Mouse (Mus musculus): ENCODE results near the gene Tgfbr3.

The Tgfbr3 gene

DNA sequence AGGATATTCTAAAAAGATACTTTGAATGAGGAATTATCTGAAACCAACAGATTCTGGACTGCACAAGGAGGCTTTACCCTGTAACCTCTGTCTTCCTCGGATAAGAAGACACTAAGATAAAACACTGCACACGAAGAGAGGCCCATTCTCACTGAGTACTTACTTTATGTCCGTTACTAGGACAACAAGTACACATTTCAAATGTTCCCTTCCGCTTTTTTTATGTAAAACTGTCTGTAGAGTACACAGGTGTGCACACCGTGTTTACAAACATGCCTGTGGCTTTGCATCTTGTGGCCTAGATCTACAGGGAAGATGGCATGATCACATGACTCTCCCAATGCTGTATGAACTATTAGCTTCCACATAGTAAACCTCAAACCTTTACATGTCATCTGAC lies 146.6 kb downstream of the Tgfbr3 start:
- no peak for DNase-seq

- DNase-seq: no peak
These were observed 148.1 kb downstream of the Tgfbr3 start for GRCm38 (mm10) chr5:107141375-107141774.

DNA sequence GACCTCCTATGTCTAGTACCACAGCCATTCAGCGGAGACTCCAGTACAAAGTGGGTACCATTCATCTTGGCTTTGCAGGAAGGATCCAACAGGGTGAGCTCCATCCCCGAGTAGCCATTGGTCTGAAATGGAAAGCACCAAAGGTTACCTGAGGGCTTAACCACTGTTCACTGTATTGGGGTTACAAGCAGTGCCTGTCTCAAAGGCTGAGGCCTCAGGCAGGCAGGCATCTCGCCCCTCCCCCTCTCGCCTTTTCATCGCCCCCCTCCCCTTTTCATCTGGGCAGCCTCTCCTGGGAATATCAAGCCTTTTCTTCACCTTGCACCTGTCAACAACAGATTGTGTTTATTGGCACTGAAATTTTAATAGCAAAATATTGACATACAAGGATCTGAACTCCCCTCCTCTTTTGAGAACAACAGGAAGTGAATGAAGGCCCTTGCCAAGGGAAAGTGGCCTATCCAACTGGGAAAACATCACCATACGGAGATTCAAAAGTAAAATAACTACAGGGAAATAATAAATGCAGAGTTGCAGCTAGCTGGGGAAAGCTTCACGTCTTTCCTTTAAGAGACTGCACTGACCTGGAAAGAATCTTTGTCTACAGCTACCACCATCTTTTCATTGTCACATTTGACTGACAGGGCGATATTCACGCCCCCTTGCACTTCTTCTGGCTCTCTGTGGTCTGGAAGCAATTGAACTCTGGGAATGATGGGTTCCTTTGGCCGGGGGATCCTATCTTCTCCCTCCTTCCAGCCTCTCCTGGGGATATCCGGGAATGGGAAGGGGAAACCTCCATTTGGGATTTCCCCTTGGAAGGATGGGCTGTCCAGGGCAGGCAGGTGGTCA lies 149.4 kb downstream of the Tgfbr3 start:
- DNase-seq: no peak

DNA sequence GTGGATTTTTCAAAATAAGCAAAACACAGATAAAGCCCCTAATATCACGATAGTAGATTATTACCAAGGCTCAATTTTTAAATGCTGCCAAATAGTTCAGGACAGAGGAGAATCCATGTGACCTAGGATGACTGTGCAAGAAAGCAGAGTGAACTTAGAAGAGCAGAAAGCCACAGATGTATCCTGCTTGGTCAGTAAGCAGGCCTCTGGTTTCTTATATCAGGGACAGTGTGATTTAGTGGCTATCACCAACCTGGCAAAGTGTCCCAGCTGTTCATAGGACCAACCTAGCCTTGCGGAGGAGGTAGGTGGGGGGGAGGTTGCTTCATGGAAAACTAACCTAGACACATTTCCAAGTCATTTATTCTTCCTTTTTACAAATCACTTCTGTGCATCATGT lies 156.1 kb downstream of the Tgfbr3 start:
- no peak for DNase-seq

DNA sequence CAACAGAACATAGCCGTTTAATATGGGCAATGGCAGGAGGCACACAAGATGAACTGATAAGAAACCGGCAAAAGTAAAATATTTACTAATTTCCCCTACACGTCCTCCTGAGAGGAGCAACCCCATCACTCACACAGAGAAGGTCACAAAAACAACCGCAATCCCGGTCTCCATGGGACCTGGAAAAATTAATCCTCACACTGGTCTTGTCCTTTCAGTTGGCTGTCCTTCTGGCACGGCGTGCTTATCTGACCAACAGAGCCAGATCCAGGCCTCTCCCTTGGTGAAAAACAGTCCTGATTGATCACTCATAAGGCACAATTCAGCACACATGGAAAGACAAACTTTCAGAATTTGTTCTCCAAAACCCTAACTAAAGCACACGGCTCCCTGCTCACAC lies 157.2 kb downstream of the Tgfbr3 start:
- DNase-seq: no peak

DNA sequence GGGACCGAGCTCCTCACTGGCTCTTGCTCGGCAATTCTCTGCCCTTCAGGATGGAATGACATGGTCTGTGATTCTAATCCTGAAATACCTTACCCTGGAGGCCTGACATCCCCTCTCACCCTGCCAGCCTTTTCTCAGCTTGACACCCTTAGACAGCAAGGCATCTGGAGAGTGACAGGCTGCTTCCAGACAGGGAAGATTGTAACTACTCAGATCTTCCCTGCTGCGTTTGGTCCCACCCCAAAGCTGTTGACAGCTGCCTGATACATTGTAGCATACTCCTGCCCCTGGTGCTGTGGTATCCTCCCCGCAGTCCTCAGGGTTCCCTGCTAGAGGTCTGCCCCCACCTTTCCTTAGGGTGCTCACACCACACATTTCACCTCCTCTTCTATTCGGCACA lies 160.1 kb downstream of the Tgfbr3 start:
- no peak for DNase-seq

GRCm38 (mm10) chr5:107126561-107126960 lies 162.9 kb downstream of the Tgfbr3 start:
- DNase-seq: peak; percentile 22

GRCm38 (mm10) chr5:107125131-107125530 lies 164.3 kb downstream of the Tgfbr3 start:
- DNase-seq: no peak

DNA sequence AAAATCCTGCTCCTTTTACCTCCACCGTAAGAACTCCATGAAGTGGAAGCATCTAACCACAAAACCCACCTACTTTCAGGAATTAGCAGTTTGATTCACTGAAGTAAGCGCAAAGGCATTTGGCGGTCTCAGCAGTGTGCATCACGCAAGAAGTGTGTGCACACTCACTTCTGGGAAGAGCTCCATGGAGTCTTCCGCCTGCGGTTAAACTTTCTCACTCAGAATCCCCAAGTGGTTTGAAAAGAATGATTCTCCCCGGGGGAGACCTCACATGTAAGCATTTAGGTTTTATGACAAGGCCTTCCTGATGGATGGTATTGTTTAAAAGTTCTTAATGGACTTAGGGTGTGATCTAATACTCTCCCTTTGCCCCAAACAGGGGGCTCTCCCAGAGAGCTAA lies 164.9 kb downstream of the Tgfbr3 start:
- DNase-seq: no peak

- no peak for DNase-seq
These were observed 166.8 kb downstream of the Tgfbr3 start for GRCm38 (mm10) chr5:107122622-107123021.

- no peak for DNase-seq
These were observed 168.3 kb downstream of the Tgfbr3 start for GRCm38 (mm10) chr5:107121086-107121485.

DNA sequence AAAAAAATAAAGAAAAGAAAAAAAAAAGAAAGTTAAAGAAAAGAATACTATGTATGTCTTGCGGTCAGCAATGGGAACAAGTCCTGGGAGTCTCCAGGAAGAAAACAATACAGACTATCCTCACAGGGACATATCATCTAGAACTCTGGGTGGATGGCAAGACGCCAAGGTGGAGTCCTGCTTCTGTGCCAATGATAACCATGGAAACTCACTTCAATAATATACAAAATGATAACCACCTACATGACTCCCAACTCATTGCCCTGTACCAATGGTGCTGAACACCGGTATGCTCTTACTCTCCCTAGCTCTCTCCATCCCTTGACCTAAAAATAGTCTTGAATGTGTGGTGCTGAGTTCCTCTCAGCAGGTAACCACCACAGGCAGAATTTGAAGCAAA lies 168.8 kb downstream of the Tgfbr3 start:
- DNase-seq: no peak

GRCm38 (mm10) chr5:107119896-107120295 lies 169.5 kb downstream of the Tgfbr3 start:
- DNase-seq: no peak

DNA sequence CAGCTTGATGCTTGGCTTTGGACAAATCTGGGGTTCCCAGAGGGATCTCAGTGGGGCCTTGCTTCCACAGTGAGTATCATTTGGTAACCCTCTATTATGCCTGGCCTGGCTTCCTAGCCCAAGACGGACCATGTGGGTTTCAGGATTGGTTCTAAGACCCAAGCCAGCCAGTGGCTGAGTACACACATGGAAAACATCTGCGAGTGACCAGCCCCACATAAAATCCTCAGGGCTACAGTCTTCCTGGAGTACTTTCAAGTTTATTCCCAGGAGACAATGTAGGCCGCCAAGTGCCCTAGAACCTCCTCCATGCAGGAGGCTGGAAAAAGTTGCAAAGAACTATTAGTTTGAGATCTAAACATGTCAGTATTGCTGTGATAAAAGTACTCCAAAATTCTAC lies 172.6 kb downstream of the Tgfbr3 start:
- no peak for DNase-seq

DNA sequence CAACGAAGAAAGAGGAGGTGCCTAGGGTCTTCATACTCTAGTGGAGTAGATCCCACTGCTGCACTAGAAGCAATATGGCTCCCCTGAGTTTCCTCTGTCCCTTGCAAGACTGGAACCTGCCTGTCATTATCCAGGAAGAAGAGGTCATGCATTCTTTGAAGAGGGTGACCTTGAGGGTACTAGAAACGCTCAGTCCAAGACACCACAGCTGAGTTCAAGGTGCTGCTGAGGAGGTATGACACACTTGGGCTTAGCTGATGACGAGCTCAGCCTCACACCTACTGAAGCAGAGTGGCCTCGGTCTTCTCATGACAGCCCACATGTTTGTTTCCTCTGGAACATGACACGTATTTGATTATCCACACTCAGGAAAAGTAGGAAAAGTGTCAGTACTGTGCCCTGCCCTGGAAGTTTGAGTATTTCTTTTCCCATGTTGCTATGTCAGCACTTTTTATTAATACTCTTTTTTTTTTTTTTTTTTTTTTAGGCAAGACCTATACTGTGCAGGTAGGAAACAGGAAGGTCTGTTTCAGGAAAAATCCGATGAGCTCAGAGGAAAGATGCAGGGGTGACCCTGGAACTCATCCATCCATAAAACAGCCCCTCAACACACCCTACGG lies 176.7 kb downstream of the Tgfbr3 start:
- DNase-seq: no peak

- no peak for DNase-seq
These were observed 177.6 kb downstream of the Tgfbr3 start for GRCm38 (mm10) chr5:107111802-107112201.

DNA sequence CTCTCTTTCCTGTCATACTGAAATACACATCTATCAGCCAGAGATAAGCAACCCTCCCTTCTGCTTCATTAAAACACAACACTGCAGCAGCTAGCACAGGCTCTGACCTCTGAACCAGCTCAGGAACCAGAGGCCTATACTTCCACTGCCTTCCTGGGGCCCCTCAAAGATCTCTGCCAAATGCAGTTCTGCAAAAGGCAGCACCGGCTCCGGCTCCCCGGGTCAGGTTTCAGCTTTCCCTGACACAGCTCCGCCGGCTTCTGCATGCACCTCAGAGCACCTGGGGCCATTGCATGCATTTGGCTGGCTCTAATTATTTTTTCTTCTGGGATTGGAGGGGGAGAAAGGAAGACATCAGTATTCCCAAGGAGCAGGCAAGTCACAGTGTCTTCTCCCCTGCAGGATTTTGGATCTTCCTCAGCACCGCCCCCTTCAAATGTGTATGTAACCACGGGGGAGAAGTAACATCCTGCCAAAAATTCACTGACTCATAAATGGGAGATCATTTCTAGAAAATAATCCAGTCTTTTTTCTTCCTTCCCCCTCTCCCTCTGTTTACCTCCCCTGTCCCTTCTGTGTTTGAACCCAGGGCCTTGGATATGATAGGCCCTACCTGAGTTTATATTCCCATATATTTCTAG lies 178.4 kb downstream of the Tgfbr3 start:
- peak; percentile 7 for DNase-seq

GRCm38 (mm10) chr5:107110089-107110879 lies 179.1 kb downstream of the Tgfbr3 start:
- no peak for DNase-seq

DNA sequence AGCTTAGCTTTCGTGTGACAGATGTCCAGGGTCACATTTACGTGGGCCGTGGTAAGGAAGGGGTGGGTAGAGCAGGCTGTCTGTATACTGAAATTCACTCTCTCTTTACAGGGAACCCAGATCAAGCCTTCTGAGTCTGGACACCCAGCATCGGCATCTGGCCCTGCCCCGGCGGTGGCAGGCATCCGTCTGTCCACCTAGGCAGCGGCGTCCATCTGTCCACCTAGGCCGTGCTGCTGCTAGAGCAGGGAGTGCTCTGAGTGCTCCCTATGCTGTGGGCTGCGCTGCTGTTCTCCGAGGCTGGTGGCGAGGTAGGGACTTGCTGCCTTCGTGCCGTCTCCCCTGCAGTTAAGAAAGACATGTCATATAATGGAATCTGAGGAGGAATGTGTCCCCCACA lies 180.0 kb downstream of the Tgfbr3 start:
- no peak for DNase-seq

GRCm38 (mm10) chr5:107106793-107107192 lies 182.6 kb downstream of the Tgfbr3 start:
- DNase-seq: no peak

DNA sequence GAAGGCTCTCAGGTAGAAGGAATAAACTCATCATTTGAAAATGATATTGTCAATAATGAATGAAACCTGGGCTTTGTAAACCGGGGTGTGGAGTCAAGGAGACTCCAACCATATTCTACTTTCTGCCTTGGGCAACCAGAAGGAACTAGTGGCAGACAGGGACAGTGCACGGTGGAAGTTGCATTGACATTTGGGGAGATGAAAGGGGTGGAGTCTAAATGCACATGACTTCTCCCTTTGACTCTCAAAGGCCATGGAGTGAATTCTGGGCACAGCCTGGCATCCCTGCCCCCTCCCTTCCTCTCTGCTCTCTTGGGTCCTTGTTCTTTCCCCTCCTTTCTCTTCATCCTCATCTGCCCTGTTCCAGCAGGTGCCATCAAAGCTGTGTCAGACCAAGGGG lies 183.3 kb downstream of the Tgfbr3 start:
- DNase-seq: no peak

DNA sequence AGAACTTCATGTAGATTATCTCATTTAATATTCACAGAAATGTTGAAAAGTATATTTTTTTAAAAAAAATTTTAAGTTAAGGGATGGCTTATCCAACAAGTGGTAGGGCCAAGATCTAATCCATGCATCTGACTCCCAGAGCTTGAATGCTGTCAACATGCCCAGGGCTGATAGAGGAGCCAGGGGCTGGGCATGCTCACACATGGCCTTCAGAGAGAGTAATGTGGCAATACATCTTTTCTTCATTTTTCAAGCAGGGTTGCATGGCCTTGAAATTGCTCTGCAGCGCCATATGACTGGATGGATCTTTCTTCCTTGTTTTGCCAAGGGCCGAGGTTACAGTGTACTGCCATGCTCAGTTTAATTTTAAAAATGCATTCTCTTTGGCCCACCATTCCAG lies 185.8 kb downstream of the Tgfbr3 start:
- no peak for DNase-seq

DNA sequence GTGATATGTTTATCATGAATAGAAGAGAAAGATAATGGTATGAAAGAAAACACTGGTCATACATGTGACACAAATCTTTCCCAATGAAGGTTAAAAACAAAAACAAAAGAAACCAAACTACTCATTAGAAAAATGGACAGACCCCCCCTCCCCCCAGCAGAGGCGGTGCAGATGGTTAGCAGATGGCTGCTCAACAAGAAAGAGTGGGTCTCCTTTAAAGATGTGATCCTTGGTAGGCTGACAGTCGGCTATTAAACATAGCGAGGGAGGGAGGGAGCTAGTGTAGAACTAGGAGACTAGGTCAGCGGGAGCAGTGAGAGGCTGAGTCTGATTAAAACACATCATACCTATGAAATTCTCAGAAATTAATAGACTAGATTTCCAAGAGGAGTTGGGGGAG lies 186.5 kb downstream of the Tgfbr3 start:
- DNase-seq: no peak
